Mouse (Mus musculus) heart, adult 2 months (tissue): ENCODE data around the gene Palm.

Experiments
- CTCF ChIP-seq: fragments of 200-600 bp; IDR thresholded peaks from 2 replicates; pipeline ENCODE4 v1.8.1; 2022; ENCODE audit warnings: antibody characterized with exemption, mild to moderate bottlenecking, moderate library complexity
- EP300 ChIP-seq: fragments of 200-500 bp; IDR thresholded peaks from 2 replicates; pipeline ENCODE4 v1.6.1; 2011; ENCODE audit warnings: low read depth, low read length, control low read depth; ENCODE audit not compliant: insufficient read depth
- POLR2A ChIP-seq: fragments of 200-500 bp; IDR thresholded peaks from 2 replicates; pipeline ENCODE4 v1.6.1; 2011; ENCODE audit warnings: mild to moderate bottlenecking, low read depth, low read length, control low read depth; ENCODE audit not compliant: insufficient read depth

DNA sequence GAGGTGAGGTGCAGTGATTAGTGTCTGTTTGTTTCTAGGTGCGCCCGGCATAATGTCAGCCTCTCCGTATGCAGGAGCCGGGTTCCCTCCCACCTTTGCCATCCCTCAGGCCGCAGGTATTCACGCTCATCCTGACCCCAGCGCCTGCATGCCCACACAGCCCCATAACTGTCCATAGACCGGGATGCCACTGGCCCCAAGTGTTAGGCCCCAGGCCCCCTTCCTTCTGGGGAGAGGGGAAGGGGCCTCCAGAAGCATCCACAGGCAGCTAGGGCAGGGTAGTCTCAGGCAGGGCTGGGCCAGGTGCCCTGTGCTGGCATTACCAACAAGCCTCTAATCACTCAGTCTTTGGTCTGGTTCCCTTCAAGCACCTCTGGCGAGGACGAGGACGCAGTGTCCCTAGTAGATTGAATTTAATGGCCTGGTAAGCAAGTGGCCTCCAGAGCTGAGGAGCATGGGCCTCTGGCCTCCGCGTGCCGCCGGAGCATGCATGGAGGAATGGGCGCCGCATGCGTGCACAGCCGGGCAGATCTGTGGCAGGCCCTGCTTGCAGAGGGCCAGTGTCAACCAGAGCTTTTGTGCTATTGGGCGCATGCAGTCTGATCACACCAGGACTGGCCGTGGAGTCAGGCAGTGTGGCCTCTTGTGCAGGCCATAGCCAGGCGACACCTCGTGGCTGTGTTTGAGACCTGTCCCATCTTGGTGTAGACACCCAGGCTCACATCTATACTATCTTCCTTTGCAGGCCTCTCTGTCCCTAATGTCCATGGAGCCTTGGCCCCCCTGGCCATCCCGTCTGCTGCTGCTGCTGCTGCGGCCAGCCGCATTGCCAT is 66.9 kb downstream of the Palm start:
- no peak for TF ChIP-seq CTCF
- TF ChIP-seq POLR2A = no peak
- no peak for TF ChIP-seq EP300
